Mouse (Mus musculus) heart, postnatal 0 days (tissue): ENCODE results near the gene Caprin2. TPM values are rescaled to one million over a fixed set of nuclear protein-coding genes. Genes with fewer than 3 reads are reported as not detected.
A peak's percentile ranks its signal among the peaks of the same experiment; 100 is the strongest.
"Not testable (repeated sequence)": the region's sequence is repeated elsewhere in the genome, so short reads cannot be mapped to it uniquely, and the experiment has no call there.

Experiments used
- ATAC-seq: fragments of 200-750 bp; cut with Nextera tagmentation; 2 replicates; pipeline ENCODE4 v1.8.0; 2017; ENCODE audit warnings: low read depth, moderate number of reproducible peaks, moderate library complexity; ENCODE audit not compliant: insufficient read depth
- DNase-seq: peaks from one replicate; pipeline ENCODE4 v3.0.0-alpha.2; 2016; ENCODE audit warnings: low spot score
- H3K27ac ChIP-seq: fragments of 300-500 bp; sonication (generic); 2 replicates; pipeline ENCODE4 v1.5.1; 2014; ENCODE audit warnings: low read depth, mild to moderate bottlenecking
- H3K27me3 ChIP-seq: fragments of 300-500 bp; sonication (generic); 2 replicates; pipeline ENCODE4 v1.6.1; 2014; ENCODE audit warnings: low read length, mixed read lengths; ENCODE audit not compliant: control insufficient read depth, insufficient read depth
- H3K36me3 ChIP-seq: fragments of 300-500 bp; sonication (generic); replicated peaks from 2 replicates; pipeline ENCODE4 v1.6.1; 2014; ENCODE audit warnings: low read length, mixed read lengths; ENCODE audit not compliant: control insufficient read depth, insufficient read depth
- H3K4me1 ChIP-seq: fragments of 300-500 bp; sonication (generic); 2 replicates; pipeline ENCODE4 v1.6.1; 2014; ENCODE audit warnings: antibody characterized with exemption; ENCODE audit not compliant: control insufficient read depth, insufficient read depth
- H3K4me2 ChIP-seq: fragments of 300-500 bp; sonication (generic); 2 replicates; pipeline ENCODE4 v1.6.1; 2014; ENCODE audit warnings: low read depth, mild to moderate bottlenecking, low read length, moderate library complexity
- H3K4me3 ChIP-seq: fragments of 300-500 bp; sonication (generic); 2 replicates; pipeline ENCODE4 v1.5.1; 2014; ENCODE audit warnings: low read depth, low read length
- H3K9ac ChIP-seq: fragments of 300-500 bp; sonication (generic); replicated peaks from 2 replicates; pipeline ENCODE4 v1.6.1; 2014; ENCODE audit warnings: low read depth, low read length, mixed read lengths
- H3K9me3 ChIP-seq: fragments of 300-500 bp; sonication (generic); replicated peaks from 2 replicates; pipeline ENCODE4 v1.6.1; 2016; ENCODE audit warnings: low read length; ENCODE audit not compliant: control insufficient read depth
- CTCF ChIP-seq: IDR thresholded peaks from 2 replicates; pipeline ENCODE4 v1.5.1; 2016; ENCODE audit warnings: antibody characterized with exemption, control low read depth, low read depth
- EP300 ChIP-seq: IDR thresholded peaks from 2 replicates; pipeline ENCODE4 v1.6.1; 2016; ENCODE audit warnings: antibody characterized with exemption, low read depth
- WGBS: fragments of 180-500 bp; shearing (Covaris S2); extraction: QIAGEN DNeasy Blood & Tissue Kit; methylation state at CpG from one replicate; pipeline ENCODE4 v1.1.7; 2014; 5-methylcytosine and 5-hydroxymethylcytosine counted together
- polyA plus RNA-seq: library from polyadenylated mRNA; unstranded; fragments of >200 nt; fragmentation: Nextera tagmentation; extraction: Ambion mirVana; gene quantifications from 2 replicates; pipeline ENCODE4 v1.2.1, GENCODE M21; 2015
- total RNA-seq: library from RNA; depleted of rRNA; stranded (reverse); fragments of >200 nt; gene quantifications from 2 replicates; pipeline ENCODE4 v1.2.3, GENCODE M21; 2014; ENCODE audit warnings: low replicate concordance

The Caprin2 gene
- total and polyA plus RNA-seq, 2 experiments from 2014 or later, result 6.2 to 7.6 TPM

DNA sequence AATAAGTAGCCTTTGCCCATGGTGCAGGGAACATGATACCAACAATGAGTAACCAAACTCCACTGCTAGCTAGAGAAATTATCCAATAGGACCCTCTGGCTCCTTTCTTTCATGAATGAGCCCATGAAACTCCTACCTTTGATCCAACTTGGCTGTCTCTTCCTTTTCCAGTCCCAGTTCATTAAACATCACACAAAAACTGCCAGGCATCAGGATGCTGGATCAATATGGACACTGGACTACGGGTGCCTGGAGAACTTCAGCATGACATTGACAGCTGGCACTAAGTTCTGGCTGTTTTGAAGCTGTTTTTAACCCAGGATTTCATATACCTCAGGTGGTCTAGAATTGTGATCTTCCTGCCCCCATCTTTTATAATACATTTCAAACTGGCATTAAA is 21.6 kb upstream of the Caprin2 start:
- Histone ChIP-seq H3K36me3 (peaks cover 16% of the 10 kb centered on the region), H3K9me3 (no peaks in the 10 kb centered on the region), H3K4me2 (no peak overlapping the region), H3K27ac (no peak overlapping the region), H3K4me1 (no peaks in the 10 kb centered on the region), H3K9ac (no peak overlapping the region), H3K27me3 (no peaks in the 10 kb centered on the region), H3K4me3 (no peak overlapping the region)
- WGBS, result 79% methylated on average over 1 of the region's 1 CpGs
- TF ChIP-seq EP300 (no peak), CTCF (no peak)
- ATAC-seq, result no peak
- DNase-seq, result no peak

DNA sequence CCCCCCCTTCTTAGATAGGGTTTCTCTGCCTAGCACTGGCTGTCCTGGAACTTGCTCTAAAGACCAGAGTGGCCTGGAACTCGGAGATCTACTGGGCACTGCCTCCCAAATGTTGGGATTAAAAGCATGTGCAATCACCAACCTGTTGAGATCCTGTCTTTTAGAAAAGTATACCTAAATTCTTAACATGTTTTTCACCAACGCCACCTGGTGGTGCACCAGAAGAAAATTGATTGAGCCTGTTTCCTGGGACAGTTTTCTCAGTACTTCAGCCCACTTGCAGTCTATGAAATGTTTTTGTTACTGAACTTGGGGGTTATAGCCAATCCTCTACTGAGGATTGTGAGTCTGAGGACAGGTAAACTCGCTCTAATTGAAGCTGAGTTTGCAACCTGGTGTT is 20.8 kb upstream of the Caprin2 start:
- Histone ChIP-seq H3K9me3 (no peaks in the 10 kb centered on the region), H3K4me2 (no peak overlapping the region), H3K4me1 (no peaks in the 10 kb centered on the region), H3K27ac (no peak overlapping the region), H3K9ac (no peak overlapping the region), H3K4me3 (no peak overlapping the region), H3K36me3 (peaks cover 16% of the 10 kb centered on the region), H3K27me3 (no peaks in the 10 kb centered on the region)
- DNase-seq (peak; percentile 21), ATAC-seq (no peak)
- WGBS, result 36% methylated on average over 3 of the region's 3 CpGs
- TF ChIP-seq CTCF, result peak; percentile 52
- no peak for TF ChIP-seq EP300

DNA sequence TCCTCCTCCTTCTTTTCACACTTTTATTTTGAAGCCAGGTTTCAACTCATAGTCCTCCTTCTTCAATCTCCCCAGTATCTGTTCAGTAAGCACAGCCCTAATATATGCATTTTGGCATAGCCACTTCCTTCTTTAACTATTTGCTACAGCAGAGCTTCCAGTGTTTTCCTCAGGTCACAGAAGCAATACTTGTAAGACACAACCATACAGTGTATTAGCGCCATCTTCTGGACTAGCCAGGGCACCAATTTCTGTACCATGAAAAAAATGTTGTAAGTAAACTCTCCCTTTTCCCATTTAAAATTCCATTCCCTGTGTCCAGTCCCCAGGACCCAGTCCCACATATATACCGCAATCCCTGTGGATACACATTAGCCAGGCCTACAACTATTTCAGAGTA is 17.9 kb upstream of the Caprin2 start:
- Histone ChIP-seq H3K27ac (no peak overlapping the region), H3K4me2 (no peak overlapping the region), H3K4me3 (no peak overlapping the region), H3K9me3 (no peaks in the 10 kb centered on the region), H3K4me1 (no peaks in the 10 kb centered on the region), H3K36me3 (0 out of 2 replicates have a peak, but pooled peaks cover under 1% of the 10 kb centered on the region), H3K9ac (no peak overlapping the region), H3K27me3 (no peaks in the 10 kb centered on the region)
- 11% methylated on average over 2 of the region's 2 CpGs for WGBS
- DNase-seq, result peak; percentile 79
- ATAC-seq, result peak; percentile 49
- no peak for TF ChIP-seq EP300
- TF ChIP-seq CTCF, result peak; percentile 77

DNA sequence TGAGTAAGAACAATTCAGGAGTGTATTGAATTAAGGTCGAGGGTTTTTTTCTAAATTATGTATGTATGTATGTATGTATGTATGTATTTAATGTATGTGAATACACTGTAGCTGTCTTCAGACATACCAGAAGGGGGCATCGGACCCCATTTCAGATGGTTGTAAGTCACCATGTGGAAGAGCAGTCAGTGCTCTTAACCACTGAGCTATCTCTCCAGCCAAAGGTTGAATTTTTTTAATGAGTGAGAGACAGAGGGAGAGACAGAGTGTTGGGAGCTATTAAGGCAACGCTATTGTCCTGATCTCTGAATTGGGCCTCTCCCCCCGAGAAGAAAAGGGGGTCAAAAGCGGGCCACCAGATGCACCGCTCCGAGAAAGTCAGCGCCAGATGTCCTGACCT is 15.9 kb upstream of the Caprin2 start:
- H3K4me2 ChIP-seq, H3K4me3 ChIP-seq, H3K27ac ChIP-seq, DNase-seq, ATAC-seq, H3K9me3 ChIP-seq, H3K4me1 ChIP-seq, H3K9ac ChIP-seq, H3K27me3 ChIP-seq, H3K36me3 ChIP-seq: not testable (repeated sequence)
- 85% methylated on average over 8 of the region's 8 CpGs for WGBS

DNA sequence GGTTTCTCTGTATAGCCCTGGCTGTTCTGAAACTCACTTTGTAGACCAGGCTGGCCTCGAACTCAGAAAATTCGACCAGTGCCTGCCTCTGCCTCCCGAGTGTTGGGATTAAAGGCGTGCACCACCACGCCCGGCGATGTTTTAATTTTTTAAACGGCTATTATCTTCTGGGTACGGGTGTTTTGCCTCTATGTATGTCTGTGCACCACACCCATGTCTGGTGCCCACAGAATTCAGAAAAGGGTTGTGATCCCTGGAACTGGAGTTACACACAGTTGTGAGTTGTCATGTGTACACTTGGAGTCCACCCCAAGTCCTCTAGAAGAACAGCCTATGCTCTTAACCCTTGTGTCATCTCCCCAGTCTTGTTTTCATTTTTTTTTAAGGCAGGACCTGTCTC is 10.9 kb upstream of the Caprin2 start:
- H3K27me3 ChIP-seq, result no peaks in the 10 kb centered on the region
- TF ChIP-seq EP300 (no peak), CTCF (no peak)
- no peaks in the 10 kb centered on the region for H3K9me3 ChIP-seq
- ATAC-seq (no peak), DNase-seq (no peak)
- H3K27ac ChIP-seq, result no peak overlapping the region
- H3K9ac ChIP-seq, result no peak overlapping the region
- H3K4me2 ChIP-seq, result no peak overlapping the region
- H3K4me3 ChIP-seq, result no peak overlapping the region
- WGBS, result 85% methylated on average over 9 of the region's 9 CpGs
- H3K4me1 ChIP-seq, result no peaks in the 10 kb centered on the region
- no peaks in the 10 kb centered on the region for H3K36me3 ChIP-seq

DNA sequence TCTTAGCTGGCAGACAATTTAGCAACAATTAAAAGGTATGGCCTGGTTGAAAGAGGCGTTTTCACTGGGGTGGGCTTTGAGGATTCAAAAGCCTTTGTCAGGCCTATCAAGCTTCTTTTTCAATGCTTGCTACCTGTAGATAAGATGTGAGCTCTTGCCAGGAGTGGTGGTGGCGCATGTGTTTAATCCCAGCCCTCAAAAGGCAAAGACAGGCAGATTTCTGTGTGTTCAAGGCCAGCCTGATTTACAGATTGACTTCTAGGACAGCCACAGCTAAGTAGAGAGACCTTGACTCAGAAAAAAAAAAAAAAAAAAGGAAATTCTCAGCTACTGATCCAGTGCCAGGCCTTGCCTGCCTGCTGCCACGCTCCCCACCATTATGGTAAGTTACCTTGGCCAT is 6.7 kb upstream of the Caprin2 start:
- DNase-seq, result no peak
- H3K9me3 ChIP-seq, result no peaks in the 10 kb centered on the region
- no peak overlapping the region for H3K9ac ChIP-seq
- no peak overlapping the region for H3K4me3 ChIP-seq
- no peak overlapping the region for H3K4me2 ChIP-seq
- H3K27ac ChIP-seq, result no peak overlapping the region
- no peaks in the 10 kb centered on the region for H3K27me3 ChIP-seq
- no peaks in the 10 kb centered on the region for H3K36me3 ChIP-seq
- ATAC-seq, result no peak
- TF ChIP-seq EP300 (no peak), CTCF (no peak)
- H3K4me1 ChIP-seq, result no peaks in the 10 kb centered on the region
- WGBS, result 73% methylated on average over 3 of the region's 3 CpGs
